Comparison of ENCODE assay signal across 11 mouse cellular contexts in genomic region chr16:21362663-21363367, GRCm38 (mm10).
DNase-seq lines count a peak whose midpoint lies in the region; ATAC-seq lines count a peak whose summit lies in the region.
"Had no signal": no experiment of that assay in that cellular context is flagged by ENCODE, and none has a peak within 500 bp of the region (broad histone marks: within the 10 kb centered on the region; RNA-seq: fewer than 3 reads in every experiment).

No protein-coding gene starts in this region.

- DNase-seq in forebrain, embryonic 10.5 days (ENCODE audit: extremely low spot score, low spot score) = no peak
- DNase-seq in 3134 (ENCODE audit: extremely low read depth, insufficient read length, low spot score) = peak; percentile 43
- peak; percentile 43 for DNase-seq in midbrain, embryonic 14.5 days
- no peak for DNase-seq in cerebellum, postnatal 4 days (ENCODE audit: low spot score in 2 of 2)
- DNase-seq in spleen, postnatal 4 days (ENCODE audit: low spot score in 2 of 2) = no peak
- no peak for DNase-seq in spleen, adult 12 weeks (ENCODE audit: low spot score)
- DNase-seq: heart, postnatal 4 days; layer of hippocampus, postnatal 36 days had no signal

- 54% methylated on average over 12 of the region's 12 CpGs for WGBS in forebrain, embryonic 12.5 days
- WGBS in forebrain, embryonic 10.5 days = 52% methylated on average over 12 of the region's 12 CpGs
- 50% methylated on average over 12 of the region's 12 CpGs for WGBS in hindbrain, embryonic 12.5 days
- WGBS in midbrain, embryonic 14.5 days = 51% methylated on average over 12 of the region's 12 CpGs

- no peaks in the 10 kb centered on the region for H3K9me3 ChIP-seq in forebrain, embryonic 12.5 days
- H3K9me3 ChIP-seq in forebrain, embryonic 10.5 days = no peaks in the 10 kb centered on the region
- H3K9me3 ChIP-seq in hindbrain, embryonic 12.5 days (replicated peaks) = no peaks in the 10 kb centered on the region
- no peaks in the 10 kb centered on the region for H3K9me3 ChIP-seq in midbrain, embryonic 14.5 days (ENCODE audit: control insufficient read depth, low read length)

- H3K4me1 ChIP-seq in forebrain, embryonic 12.5 days = peaks cover 18% of the 10 kb centered on the region
- H3K4me1 ChIP-seq in forebrain, embryonic 10.5 days = peaks cover 21% of the 10 kb centered on the region
- peaks cover 19% of the 10 kb centered on the region for H3K4me1 ChIP-seq in hindbrain, embryonic 12.5 days
- H3K4me1 ChIP-seq in midbrain, embryonic 14.5 days (ENCODE audit: control insufficient read depth, insufficient read depth, low read length) = peaks cover 2% of the 10 kb centered on the region; the same call in 1 of the 2 replicates

- ATAC-seq in forebrain, embryonic 12.5 days (ENCODE audit: low FRiP score) = peak; percentile 36; the same call in 1 of the 2 replicates
- peak; percentile 67 for ATAC-seq in hindbrain, embryonic 12.5 days (ENCODE audit: low FRiP score)
- ATAC-seq in midbrain, embryonic 14.5 days (ENCODE audit: low FRiP score, low TSS enrichment) = peak; percentile 27; the same call in 1 of the 2 replicates
- ATAC-seq: Patski had no signal

- H3K27ac ChIP-seq in forebrain, embryonic 12.5 days = no peak overlapping the region
- no peak overlapping the region; the same call in 1 of the 2 replicates for H3K27ac ChIP-seq in forebrain, embryonic 10.5 days
- peak overlapping the region; percentile 55 for H3K27ac ChIP-seq in hindbrain, embryonic 12.5 days
- no peak overlapping the region for H3K27ac ChIP-seq in midbrain, embryonic 14.5 days (replicated peaks; ENCODE audit: low read depth, low read length)

- H3K36me3 ChIP-seq in forebrain, embryonic 12.5 days (replicated peaks) = no peaks in the 10 kb centered on the region
- H3K36me3 ChIP-seq in forebrain, embryonic 10.5 days (replicated peaks) = no peaks in the 10 kb centered on the region
- H3K36me3 ChIP-seq in hindbrain, embryonic 12.5 days = no peaks in the 10 kb centered on the region
- no peaks in the 10 kb centered on the region for H3K36me3 ChIP-seq in midbrain, embryonic 14.5 days (ENCODE audit: control insufficient read depth, insufficient read depth, low read length)

- no peak overlapping the region for H3K4me3 ChIP-seq in forebrain, embryonic 12.5 days (replicated peaks)
- H3K4me3 ChIP-seq in forebrain, embryonic 10.5 days = no peak overlapping the region
- H3K4me3 ChIP-seq in hindbrain, embryonic 12.5 days = no peak overlapping the region
- no peak overlapping the region for H3K4me3 ChIP-seq in midbrain, embryonic 14.5 days (replicated peaks; ENCODE audit: low read depth, low read length)

- H3K4me2 ChIP-seq in forebrain, embryonic 12.5 days = no peak overlapping the region
- H3K4me2 ChIP-seq in hindbrain, embryonic 12.5 days (replicated peaks) = no peak overlapping the region
- H3K4me2 ChIP-seq in midbrain, embryonic 14.5 days (ENCODE audit: low read length) = no peak overlapping the region

- no peak overlapping the region for H3K9ac ChIP-seq in forebrain, embryonic 12.5 days
- no peak overlapping the region for H3K9ac ChIP-seq in hindbrain, embryonic 12.5 days
- no peak overlapping the region; the same call in 1 of the 2 replicates for H3K9ac ChIP-seq in midbrain, embryonic 14.5 days (replicated peaks; ENCODE audit: low read length)

- H3K27me3 ChIP-seq in forebrain, embryonic 12.5 days = peaks cover 45% of the 10 kb centered on the region; the same call in 1 of the 2 replicates
- peaks cover 42% of the 10 kb centered on the region for H3K27me3 ChIP-seq in forebrain, embryonic 10.5 days (ENCODE audit: poor library complexity, severe bottlenecking)
- H3K27me3 ChIP-seq in hindbrain, embryonic 12.5 days = no peaks in the 10 kb centered on the region; the same call in 1 of the 2 replicates
- H3K27me3 ChIP-seq in midbrain, embryonic 14.5 days (ENCODE audit: control insufficient read depth, insufficient read depth, low read length) = no peaks in the 10 kb centered on the region
- H3K27me3 ChIP-seq: Patski had no signal

Comparison
In these comparisons a context has a peak if more than half of its experiments do, and no peak if none do; other contexts are left out.
1. DNase-seq: peak in 3134 (single experiment) and midbrain, embryonic 14.5 days (single experiment); none in forebrain, embryonic 10.5 days (single experiment), cerebellum, postnatal 4 days (0 of 2), spleen, postnatal 4 days (0 of 2) and spleen, adult 12 weeks (single experiment).
2. Peak in every context shown above with its lines, with median percentiles within 50 percentile points of each other: ATAC-seq.